Mouse (Mus musculus) heart, adult 9 months (tissue): Measurements from ENCODE around the gene Zfp414.
A peak's percentile ranks its signal among the peaks of the same experiment; 100 is the strongest.
"Not testable (repeated sequence)": the region's sequence is repeated elsewhere in the genome, so short reads cannot be mapped to it uniquely, and the experiment has no call there.

Experiments
- DNase-seq, 2 experiments: peaks; one replicate each; pipeline ENCODE4 v3.0.0; 2022; ENCODE audit warnings: low spot score in 2 of 2

Gene Zfp414

GRCm38 (mm10) chr17:33628621-33629486 is at the start of gene Zfp414:
Zfp414 (plus strand) TSS chr17:33629090.
- peak; percentile 92 to 94 for DNase-seq

- no peak for DNase-seq
These were observed 44.8 kb upstream of the Zfp414 start for GRCm38 (mm10) chr17:33584061-33584460.

GRCm38 (mm10) chr17:33586011-33586410 is 42.9 kb upstream of the Zfp414 start:
- DNase-seq = no peak

- no peak for DNase-seq
These were observed 31.6 kb upstream of the Zfp414 start for GRCm38 (mm10) chr17:33597271-33597670.

- no peak for DNase-seq
These were observed 30.4 kb upstream of the Zfp414 start for GRCm38 (mm10) chr17:33598506-33598905.

- DNase-seq = no peak
These were observed 28.9 kb upstream of the Zfp414 start for GRCm38 (mm10) chr17:33599836-33600475.

- DNase-seq = no peak
These were observed 28.1 kb upstream of the Zfp414 start for GRCm38 (mm10) chr17:33600831-33601230.

GRCm38 (mm10) chr17:33601947-33602346 is 26.9 kb upstream of the Zfp414 start:
- DNase-seq = no peak

- DNase-seq = no peak
These were observed 21.6 kb upstream of the Zfp414 start for GRCm38 (mm10) chr17:33607273-33607672.

GRCm38 (mm10) chr17:33610548-33610947 is 18.3 kb upstream of the Zfp414 start:
- DNase-seq = no peak

- DNase-seq = not testable (repeated sequence)
These were observed 15.2 kb upstream of the Zfp414 start for GRCm38 (mm10) chr17:33613726-33614125.

GRCm38 (mm10) chr17:33627281-33627680 is 1.6 kb upstream of the Zfp414 start:
- DNase-seq = no peak

- no peak for DNase-seq
These were observed 716 bp downstream of the Zfp414 start for GRCm38 (mm10) chr17:33629487-33630125.

- DNase-seq = no peak
These were observed 1.4 kb downstream of the Zfp414 start for GRCm38 (mm10) chr17:33630171-33630895.

- DNase-seq = no peak
These were observed 2.3 kb downstream of the Zfp414 start for GRCm38 (mm10) chr17:33631236-33631635.

- DNase-seq = no peak
These were observed 2.9 kb downstream of the Zfp414 start for GRCm38 (mm10) chr17:33631796-33632195.

GRCm38 (mm10) chr17:33637038-33637437 is 8.1 kb downstream of the Zfp414 start:
- no peak for DNase-seq

- no peak for DNase-seq
These were observed 8.8 kb downstream of the Zfp414 start, which contains the start of gene Pram1 for GRCm38 (mm10) chr17:33637516-33638276. Pram1 (plus strand) TSS chr17:33638056.

- DNase-seq = no peak
These were observed 10.9 kb downstream of the Zfp414 start for GRCm38 (mm10) chr17:33639743-33640142.

- DNase-seq = no peak
These were observed 15.2 kb downstream of the Zfp414 start for GRCm38 (mm10) chr17:33644068-33644467.

GRCm38 (mm10) chr17:33645073-33645472 is 16.2 kb downstream of the Zfp414 start:
- no peak for DNase-seq
